Mouse (Mus musculus) embryonic fibroblast, embryonic 13.5 days (primary cell): ENCODE results near the gene Hmbs. TPM values are rescaled to one million over a fixed set of nuclear protein-coding genes. Genes with fewer than 3 reads are reported as not detected.
"Not testable (repeated sequence)": the region's sequence is repeated elsewhere in the genome, so short reads cannot be mapped to it uniquely, and the experiment has no call there.

Source experiments
- H3K27ac ChIP-seq: 2 replicates; pipeline ENCODE4 v1.5.1; 2012; ENCODE audit warnings: low read length, control low read depth, inconsistent platforms; ENCODE audit not compliant: insufficient read depth
- H3K4me1 ChIP-seq: 2 replicates; pipeline ENCODE4 v1.6.1; 2011; ENCODE audit warnings: low read length; ENCODE audit not compliant: control insufficient read depth, insufficient read depth
- H3K4me3 ChIP-seq: 2 replicates; pipeline ENCODE4 v1.5.1; 2011; ENCODE audit warnings: mild to moderate bottlenecking, control low read depth, low read length; ENCODE audit not compliant: insufficient read depth
- CTCF ChIP-seq: IDR thresholded peaks from 2 replicates; pipeline ENCODE4 v1.5.1; 2011; ENCODE audit warnings: mild to moderate bottlenecking, control low read depth, low read length, moderate library complexity, borderline replicate concordance; ENCODE audit not compliant: insufficient read depth
- POLR2A ChIP-seq: IDR thresholded peaks from 2 replicates; pipeline ENCODE4 v1.6.1; 2011; ENCODE audit warnings: low read depth, mild to moderate bottlenecking, control low read depth, low read length, moderate library complexity
- polyA plus RNA-seq: library from polyadenylated mRNA; stranded (reverse); fragments of >200 nt; gene quantifications from 2 replicates; pipeline ENCODE4 v1.2.4, GENCODE M21; 2011; ENCODE audit warnings: low read depth; ENCODE audit not compliant: missing spikeins, insufficient read length

Hmbs gene
- polyA plus RNA-seq, 1 experiment = 51.9 TPM

DNA sequence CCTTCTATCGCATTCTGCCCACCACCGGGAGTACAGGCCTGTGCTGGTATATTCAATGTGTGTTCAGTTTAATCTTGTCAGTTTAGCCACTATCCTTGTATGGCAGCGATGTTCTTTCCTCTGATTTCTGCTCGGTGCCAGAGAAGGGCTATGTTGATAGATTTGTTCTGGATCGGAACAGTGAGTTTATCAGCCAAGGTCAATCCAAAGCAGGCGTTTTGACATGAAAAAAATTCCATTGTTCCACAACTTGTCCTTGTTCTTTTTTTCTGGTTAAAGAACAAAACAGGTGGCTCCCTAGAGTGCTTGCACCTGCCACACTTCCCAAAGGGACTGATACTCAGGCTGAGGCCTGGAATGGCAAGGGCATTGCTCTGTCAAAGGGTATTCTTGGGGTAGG, 32.1 kb upstream of the Hmbs start:
- no peak overlapping the region for H3K27ac ChIP-seq
- H3K4me3 ChIP-seq = no peak overlapping the region
- H3K4me1 ChIP-seq = peaks cover 8% of the 10 kb centered on the region; the same call in 1 of the 2 replicates
- TF ChIP-seq CTCF (no peak), POLR2A (no peak)

DNA sequence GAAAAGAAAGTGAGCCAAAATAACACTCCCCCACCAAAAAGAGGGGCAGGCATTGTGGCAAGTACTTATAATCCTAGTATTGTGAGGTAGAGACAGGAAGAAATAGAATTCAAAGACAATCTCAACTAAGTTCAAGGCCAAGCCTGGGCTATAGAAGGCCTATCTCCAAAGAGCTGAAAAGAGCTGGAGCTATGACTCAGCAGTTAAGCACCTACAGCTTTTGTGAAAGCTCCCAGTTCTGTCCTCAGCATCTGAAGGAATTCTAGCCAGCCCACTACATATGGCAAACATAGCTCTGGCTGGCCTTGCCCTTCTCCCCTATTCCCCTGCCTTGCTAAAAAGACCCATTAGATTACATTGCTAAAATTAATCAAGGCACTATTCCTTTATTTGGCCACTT, 29.4 kb upstream of the Hmbs start:
- no peak overlapping the region for H3K4me3 ChIP-seq
- TF ChIP-seq POLR2A (no peak), CTCF (no peak)
- H3K27ac ChIP-seq = peak overlapping the region; percentile 73
- peaks cover 3% of the 10 kb centered on the region; the same call in 1 of the 2 replicates for H3K4me1 ChIP-seq

DNA sequence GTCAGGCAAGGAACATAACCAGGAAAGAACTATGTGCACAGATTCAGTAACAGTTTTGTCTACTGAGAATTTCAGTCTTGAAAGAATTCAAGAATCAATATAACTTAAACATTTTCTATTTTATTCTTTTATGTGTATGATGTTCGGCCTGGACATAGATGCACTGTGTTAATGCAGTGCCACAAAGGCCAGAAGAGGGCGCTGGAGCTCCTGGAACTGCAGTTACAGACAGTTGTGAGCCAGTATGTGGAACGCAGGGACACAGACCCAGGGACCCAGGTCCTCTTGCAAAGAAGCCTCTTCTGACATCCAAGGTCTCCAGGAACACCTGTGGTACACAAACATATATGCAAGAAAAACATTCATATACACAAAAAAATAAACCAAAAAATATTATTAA, 20.5 kb upstream of the Hmbs start:
- Histone ChIP-seq H3K4me3 (no peak overlapping the region), H3K4me1 (0 out of 2 replicates have a peak, but pooled peaks cover 2% of the 10 kb centered on the region), H3K27ac (no peak overlapping the region)
- TF ChIP-seq POLR2A = no peak
- TF ChIP-seq CTCF = peak; percentile 42; the same call in 1 of the 2 replicates

DNA sequence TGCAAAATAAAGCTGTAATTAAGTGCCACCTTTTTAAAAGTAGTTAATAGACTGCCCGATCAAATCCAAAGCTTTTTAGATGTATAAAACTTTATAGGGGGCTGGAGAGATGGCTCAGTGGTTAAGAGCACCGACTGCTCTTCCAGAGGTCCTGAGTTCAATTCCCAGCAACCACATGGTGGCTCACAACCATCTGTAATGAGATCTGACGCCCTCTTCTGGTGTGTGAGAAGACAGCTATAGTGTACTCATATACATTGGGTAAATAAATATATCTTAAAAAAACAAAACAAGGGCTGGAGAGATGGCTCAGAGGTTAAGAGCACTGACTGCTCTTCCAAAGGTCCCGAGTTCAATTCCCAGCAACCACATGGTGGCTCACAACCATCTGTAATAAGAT, 17.9 kb upstream of the Hmbs start:
- H3K27ac ChIP-seq, H3K4me3 ChIP-seq, H3K4me1 ChIP-seq: not testable (repeated sequence)

DNA sequence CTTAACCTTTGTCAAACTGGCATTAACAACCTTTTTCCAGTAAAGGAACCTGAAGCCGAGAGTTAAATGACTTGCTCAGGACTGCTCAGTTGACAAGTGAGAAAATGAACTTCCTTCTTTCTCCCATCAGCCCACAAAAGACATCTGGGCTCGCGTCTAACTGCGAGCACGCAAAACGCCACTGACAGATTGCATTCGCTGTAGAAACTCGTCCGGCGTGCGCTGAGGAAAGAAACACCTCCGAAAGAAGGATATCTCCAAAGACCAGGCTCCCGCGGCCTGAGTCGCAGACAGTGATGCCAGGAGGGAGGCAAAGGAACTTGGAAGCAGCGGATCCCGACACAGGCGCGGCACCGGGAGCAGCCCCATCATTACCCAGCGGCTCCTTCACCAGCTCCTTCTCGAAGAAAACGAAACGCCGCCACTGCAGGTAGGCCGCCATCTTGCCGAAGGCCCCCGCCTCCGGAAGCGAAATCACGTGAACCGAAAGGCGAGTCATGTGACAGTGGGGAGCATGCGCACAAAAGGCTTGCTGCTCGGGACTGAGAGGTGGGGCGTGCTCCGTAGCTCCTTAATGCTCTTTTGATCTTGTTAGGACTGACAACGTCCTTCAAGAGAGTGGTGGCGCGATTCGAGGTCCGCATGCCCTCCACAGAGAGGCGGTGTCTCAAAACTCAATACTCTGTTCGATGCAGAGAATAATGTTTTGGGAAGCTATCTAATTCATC, 17.3 kb upstream of the Hmbs start, which contains the start of gene Vps11:
Vps11 (minus strand) TSS at position 481 of the 728 bp plus-strand sequence.
- peak within 1 kb of the TSS; percentile 88 for H3K4me3 ChIP-seq
- H3K4me1 ChIP-seq = 0 out of 2 replicates have a peak, but pooled peaks cover 2% of the 10 kb centered on the region
- TF ChIP-seq POLR2A = peak; percentile 92
- peak; percentile 16; the same call in 1 of the 2 replicates for TF ChIP-seq CTCF
- no peak within 1 kb of the TSS for H3K27ac ChIP-seq

DNA sequence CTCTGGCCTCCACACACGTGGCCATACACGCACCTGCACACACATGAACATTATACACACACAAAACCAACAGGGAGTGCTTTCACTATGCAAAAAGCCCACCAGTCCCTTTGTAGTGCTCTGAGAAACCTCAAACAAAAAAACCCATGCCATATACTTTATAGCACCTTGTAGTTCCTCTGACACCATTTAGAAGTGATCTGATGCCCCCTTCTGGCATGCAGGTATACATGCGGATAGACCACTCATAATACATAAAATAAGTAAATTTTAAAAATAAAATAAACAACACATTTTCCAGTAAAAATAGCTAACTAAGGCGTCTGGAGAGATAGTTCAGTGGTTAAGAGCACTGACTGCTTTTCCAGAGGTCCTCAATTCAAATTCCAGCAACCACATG, 13.2 kb upstream of the Hmbs start:
- Histone ChIP-seq H3K4me3 (no peak overlapping the region), H3K4me1 (0 out of 2 replicates have a peak, but pooled peaks cover 2% of the 10 kb centered on the region), H3K27ac (no peak overlapping the region)
- TF ChIP-seq POLR2A = no peak
- TF ChIP-seq CTCF = no peak

DNA sequence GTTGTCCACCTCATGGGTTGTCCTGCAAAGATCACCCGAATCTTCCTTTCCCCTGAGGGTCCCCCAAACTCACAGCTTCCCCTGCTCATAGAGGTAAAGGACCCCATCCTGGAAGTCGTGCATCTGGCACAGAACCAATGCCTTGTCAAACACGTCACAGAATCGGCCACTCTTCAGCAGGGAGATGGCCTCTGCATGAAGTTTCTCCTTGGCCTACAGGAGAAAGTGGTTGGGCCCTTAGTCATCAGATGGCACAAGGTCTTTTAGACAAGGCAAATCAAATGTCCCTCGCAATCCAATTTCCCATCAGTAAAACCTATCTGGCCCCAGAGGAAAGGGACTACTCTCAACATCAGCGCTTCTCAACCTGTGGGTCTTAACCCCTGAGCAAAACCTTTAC, 9.1 kb upstream of the Hmbs start:
- Histone ChIP-seq H3K27ac (no peak overlapping the region), H3K4me1 (no peaks in the 10 kb centered on the region), H3K4me3 (no peak overlapping the region)
- TF ChIP-seq POLR2A (no peak), CTCF (no peak)

DNA sequence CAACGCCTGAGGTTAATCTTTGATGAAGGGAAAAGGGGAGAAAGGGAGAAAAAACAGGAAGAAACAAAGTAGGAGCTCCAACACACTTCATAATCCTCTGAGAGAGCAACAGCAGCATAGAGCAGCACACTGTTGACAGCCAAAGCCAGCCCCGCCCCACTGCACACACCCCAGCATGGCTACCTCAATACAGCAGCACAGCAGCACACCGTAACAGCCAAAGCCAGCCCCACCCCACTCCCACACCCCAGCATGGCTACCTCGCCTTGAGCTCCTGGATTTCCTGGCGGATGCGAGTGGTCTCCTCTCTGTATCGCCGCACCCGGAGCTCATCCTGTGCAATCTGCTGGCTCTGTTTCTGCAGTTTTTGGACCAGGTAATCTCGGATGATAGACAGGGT, 8.3 kb upstream of the Hmbs start:
- Histone ChIP-seq H3K4me1 (no peaks in the 10 kb centered on the region), H3K4me3 (no peak overlapping the region), H3K27ac (no peak overlapping the region)
- TF ChIP-seq POLR2A (no peak), CTCF (no peak)

DNA sequence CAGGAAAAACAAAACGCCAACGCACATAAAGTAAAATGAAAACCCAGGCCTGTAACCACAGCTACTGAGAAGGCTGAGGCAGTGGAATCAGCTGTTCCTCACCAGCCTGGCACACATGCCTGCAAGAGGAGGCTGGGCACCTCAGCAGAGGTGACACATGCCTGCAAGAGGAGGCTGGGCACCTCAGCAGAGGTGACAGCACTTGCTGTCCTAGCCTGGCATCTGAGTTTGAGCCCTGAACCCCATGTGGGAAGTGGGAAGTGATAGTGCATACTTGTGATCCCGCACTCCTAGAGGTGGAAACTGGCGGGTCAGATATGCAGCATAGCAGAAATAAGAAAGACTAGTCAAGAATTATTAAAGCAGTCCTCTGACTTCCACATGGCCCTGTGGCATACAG, 7.4 kb upstream of the Hmbs start:
- H3K4me1 ChIP-seq = no peaks in the 10 kb centered on the region
- no peak overlapping the region for H3K27ac ChIP-seq
- no peak for TF ChIP-seq POLR2A
- TF ChIP-seq CTCF = no peak
- H3K4me3 ChIP-seq = no peak overlapping the region

DNA sequence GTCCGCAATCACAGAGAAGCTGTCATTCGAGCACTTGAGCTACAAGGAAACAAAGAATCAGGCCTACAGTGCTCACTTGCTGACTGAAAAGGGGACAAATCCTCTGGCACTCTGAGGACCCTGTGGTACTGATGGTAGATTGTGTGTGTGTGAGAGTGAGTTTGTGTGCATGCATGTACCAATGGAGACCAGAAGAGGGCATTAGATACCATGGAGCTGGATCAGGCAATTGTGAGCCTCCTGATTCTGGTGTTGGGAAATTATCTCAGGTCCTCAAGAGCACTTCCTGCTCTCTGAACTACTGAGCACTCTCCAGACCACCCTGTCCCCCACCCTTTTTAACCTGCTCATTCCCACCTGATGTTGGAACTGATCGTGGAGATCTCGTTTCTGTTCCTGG, 4.5 kb upstream of the Hmbs start:
- Histone ChIP-seq H3K4me1 (no peaks in the 10 kb centered on the region), H3K27ac (no peak overlapping the region), H3K4me3 (no peak overlapping the region)
- TF ChIP-seq CTCF = no peak
- no peak for TF ChIP-seq POLR2A
